Mouse (Mus musculus) MEL (cell line): ENCODE data around the gene Pcca. TPM values are rescaled to one million over a fixed set of nuclear protein-coding genes. Genes with fewer than 3 reads are reported as not detected.

Experiments
- DNase-seq: peaks from one replicate; pipeline ENCODE4 v3.0.0; 2011; ENCODE audit warnings: low read depth, low spot score
- H3K27ac ChIP-seq: 2 replicates; pipeline ENCODE4 v1.5.1; 2012; ENCODE audit warnings: low read depth, mild to moderate bottlenecking, control low read depth, low read length, moderate library complexity; ENCODE audit not compliant: control insufficient read depth
- H3K27me3 ChIP-seq, 2 experiments: fragments of 150-350 bp in 1 of 2; sonication (generic) in 1 of 2; 2 replicates each; pipeline ENCODE4 v1.6.1; 2012; ENCODE audit warnings: low read length in 2 of 2, mild to moderate bottlenecking in 2 of 2, improper control_type of control experiment in 1 of 2, moderate library complexity in 1 of 2; ENCODE audit not compliant: insufficient read depth in 2 of 2, control insufficient read depth in 1 of 2
- H3K36me3 ChIP-seq, 2 experiments: 2 replicates each; pipeline ENCODE4 v1.6.1; 2012 to 2014; ENCODE audit warnings: low read length in 2 of 2, improper control_type of control experiment in 1 of 2, inconsistent platforms in 1 of 2, mild to moderate bottlenecking in 1 of 2; ENCODE audit not compliant: insufficient read depth in 2 of 2, control insufficient read depth in 1 of 2
- H3K4me1 ChIP-seq, 2 experiments: fragments of 150-350 bp in 1 of 2; sonication (generic) in 1 of 2; 2 replicates each; pipeline ENCODE4 v1.6.1; 2012; ENCODE audit warnings: low read length in 2 of 2, improper control_type of control experiment in 1 of 2, mild to moderate bottlenecking in 1 of 2; ENCODE audit not compliant: insufficient read depth in 2 of 2, control insufficient read depth in 1 of 2
- H3K4me3 ChIP-seq, 2 experiments: fragments of 150-350 bp in 1 of 2; sonication (generic) in 1 of 2; 2 replicates each; pipeline ENCODE4 v1.5.1; 2012; ENCODE audit warnings: low read depth in 2 of 2, low read length in 2 of 2, mild to moderate bottlenecking in 2 of 2, moderate library complexity in 2 of 2, control low read depth in 1 of 2, improper control_type of control experiment in 1 of 2; ENCODE audit not compliant: control insufficient read depth in 1 of 2, insufficient read depth in 1 of 2
- H3K79me2 ChIP-seq: 2 replicates; pipeline ENCODE4 v1.6.1; 2012; ENCODE audit warnings: mild to moderate bottlenecking, low read length, moderate library complexity; ENCODE audit not compliant: control insufficient read depth, poor library complexity, insufficient read depth
- H3K9ac ChIP-seq: 2 replicates; pipeline ENCODE4 v1.6.1; 2012; ENCODE audit warnings: low read depth, mild to moderate bottlenecking, control low read depth, low read length, moderate library complexity; ENCODE audit not compliant: control insufficient read depth, poor library complexity, severe bottlenecking
- H3K9me3 ChIP-seq: fragments of 150-350 bp; sonication (generic); replicated peaks from 2 replicates; pipeline ENCODE4 v1.6.1; 2012; ENCODE audit warnings: mild to moderate bottlenecking, low read length, improper control_type of control experiment, moderate library complexity; ENCODE audit not compliant: insufficient read depth
- CHD1 ChIP-seq: IDR thresholded peaks from 2 replicates; pipeline ENCODE4 v1.6.1; 2012; ENCODE audit warnings: low read depth, mild to moderate bottlenecking, inconsistent platforms, low read length, improper control_type of control experiment
- CTCF ChIP-seq, 3 experiments: IDR thresholded peaks in 2 of 3; conservative IDR thresholded peaks in 1 of 3; 2 replicates each; pipeline ENCODE4 v1.5.1; 2011 to 2012; ENCODE audit warnings: low read length in 3 of 3, low read depth in 2 of 3, mild to moderate bottlenecking in 2 of 3, improper control_type of control experiment in 1 of 3, inconsistent platforms in 1 of 3, mixed read lengths in 1 of 3, moderate library complexity in 1 of 3; ENCODE audit not compliant: control insufficient read depth in 1 of 3, insufficient read depth in 1 of 3, poor library complexity in 1 of 3, severe bottlenecking in 1 of 3
- E2F4 ChIP-seq: IDR thresholded peaks from 2 replicates; pipeline ENCODE4 v1.6.1; 2011; ENCODE audit warnings: low read depth, low read length, improper control_type of control experiment, borderline replicate concordance
- ETS1 ChIP-seq: IDR thresholded peaks from 2 replicates; pipeline ENCODE4 v1.6.1; 2012; ENCODE audit warnings: low read depth, mild to moderate bottlenecking, inconsistent platforms, low read length, improper control_type of control experiment, moderate library complexity
- GABPA ChIP-seq: IDR thresholded peaks from 2 replicates; pipeline ENCODE4 v1.6.1; 2012; ENCODE audit warnings: low read depth, mild to moderate bottlenecking, inconsistent platforms, low read length, improper control_type of control experiment, moderate library complexity
- HCFC1 ChIP-seq: IDR thresholded peaks from 2 replicates; pipeline ENCODE4 v1.6.1; 2012; ENCODE audit warnings: low read depth, mild to moderate bottlenecking, inconsistent platforms, low read length, improper control_type of control experiment, moderate library complexity
- KAT2A ChIP-seq: conservative IDR thresholded peaks from 2 replicates; pipeline ENCODE4 v1.6.1; 2012; ENCODE audit warnings: low read depth, low read length, improper control_type of control experiment, inconsistent platforms
- MAFK ChIP-seq: IDR thresholded peaks from 2 replicates; pipeline ENCODE4 v1.6.1; 2011; ENCODE audit warnings: low read depth, mild to moderate bottlenecking, low read length, improper control_type of control experiment, borderline replicate concordance
- MAX ChIP-seq: IDR thresholded peaks from 2 replicates; pipeline ENCODE4 v1.6.1; 2011; ENCODE audit warnings: low read length, improper control_type of control experiment
- MAZ ChIP-seq: IDR thresholded peaks from 2 replicates; pipeline ENCODE4 v1.6.1; 2012; ENCODE audit warnings: low read depth, mild to moderate bottlenecking, inconsistent platforms, low read length, improper control_type of control experiment
- MXI1 ChIP-seq: IDR thresholded peaks from 2 replicates; pipeline ENCODE4 v1.6.1; 2011; ENCODE audit warnings: mild to moderate bottlenecking, low read depth, low read length, improper control_type of control experiment
- MYC ChIP-seq: IDR thresholded peaks from 2 replicates; pipeline ENCODE4 v1.6.1; 2011; ENCODE audit warnings: low read depth, mild to moderate bottlenecking, low read length, improper control_type of control experiment, moderate library complexity
- NRF1 ChIP-seq: IDR thresholded peaks from 2 replicates; pipeline ENCODE4 v1.6.1; 2014; ENCODE audit warnings: low read depth, mild to moderate bottlenecking, inconsistent platforms, low read length, improper control_type of control experiment, moderate library complexity; ENCODE audit not compliant: poor library complexity, insufficient read depth, severe bottlenecking
- RAD21 ChIP-seq: IDR thresholded peaks from 2 replicates; pipeline ENCODE4 v1.6.1; 2011; ENCODE audit warnings: mild to moderate bottlenecking, low read depth, low read length, improper control_type of control experiment
- SIN3A ChIP-seq: IDR thresholded peaks from 2 replicates; pipeline ENCODE4 v1.6.1; 2012; ENCODE audit warnings: low read length, improper control_type of control experiment, inconsistent platforms
- SMC3 ChIP-seq: IDR thresholded peaks from 2 replicates; pipeline ENCODE4 v1.6.1; 2011; ENCODE audit warnings: low read depth, low read length, improper control_type of control experiment
- TAL1 ChIP-seq: IDR thresholded peaks from 2 replicates; pipeline ENCODE4 v1.6.1; 2012; ENCODE audit warnings: mild to moderate bottlenecking, inconsistent platforms, low read length, moderate library complexity, mixed read lengths
- TBP ChIP-seq: IDR thresholded peaks from 2 replicates; pipeline ENCODE4 v1.8.0; 2011; ENCODE audit warnings: low read depth, low read length, improper control_type of control experiment
- TCF12 ChIP-seq: IDR thresholded peaks from 2 replicates; pipeline ENCODE4 v1.6.1; 2014; ENCODE audit warnings: low read depth, mild to moderate bottlenecking, inconsistent platforms, low read length, improper control_type of control experiment, moderate library complexity
- ZC3H11A ChIP-seq: IDR thresholded peaks from 2 replicates; pipeline ENCODE4 v1.6.1; 2012; ENCODE audit warnings: low read depth, mild to moderate bottlenecking, inconsistent platforms, low read length, improper control_type of control experiment
- ZMIZ1 ChIP-seq: IDR thresholded peaks from 2 replicates; pipeline ENCODE4 v1.6.1; 2012; ENCODE audit warnings: low read depth, mild to moderate bottlenecking, inconsistent platforms, low read length, improper control_type of control experiment, moderate library complexity
- ZNF384 ChIP-seq: IDR thresholded peaks from 2 replicates; pipeline ENCODE4 v1.6.1; 2012; ENCODE audit warnings: low read depth, mild to moderate bottlenecking, inconsistent platforms, low read length, improper control_type of control experiment
- polyA plus RNA-seq, 2 experiments: library from polyadenylated mRNA; stranded (reverse) in 1 of 2; unstranded in 1 of 2; fragments of >175 nt in 1 of 2; fragments of >200 nt in 1 of 2; gene quantifications; 2 replicates each; pipeline versions ENCODE4 v1.2.1 to v1.2.4; 2012; ENCODE audit warnings: low replicate concordance in 2 of 2, low read depth in 1 of 2; ENCODE audit not compliant: insufficient read length in 2 of 2, insufficient read depth in 1 of 2, missing spikeins in 1 of 2
- total RNA-seq: library from RNA; depleted of rRNA; stranded (reverse); fragments of 300-350 nt; gene quantifications from 2 replicates; pipeline ENCODE4 v1.2.3, GENCODE M21; 2012

The Pcca gene
- total and polyA plus RNA-seq, 3 experiments, result 21.2 to 22.7 TPM; not detected in 1

DNA sequence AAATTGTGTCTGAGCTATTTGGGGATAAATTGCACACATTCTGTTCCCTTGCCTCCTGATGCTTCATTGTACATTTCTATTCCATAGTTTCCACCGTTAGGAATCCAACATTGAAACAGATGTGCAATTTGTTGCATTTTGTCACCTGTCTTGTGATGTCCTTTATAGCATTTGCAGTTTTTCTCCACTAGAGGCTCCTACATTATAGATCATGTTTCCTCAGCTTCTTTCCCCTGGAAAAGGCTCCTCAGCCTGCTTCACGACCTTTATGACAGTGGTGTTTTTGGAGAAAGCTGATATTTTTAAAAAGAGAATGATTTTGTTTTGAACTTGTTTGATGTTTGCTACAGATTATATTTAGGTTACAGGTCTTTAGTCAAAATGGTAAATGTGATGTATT, 25.1 kb upstream of the Pcca start:
- no peak overlapping the region for H3K9ac ChIP-seq

DNA sequence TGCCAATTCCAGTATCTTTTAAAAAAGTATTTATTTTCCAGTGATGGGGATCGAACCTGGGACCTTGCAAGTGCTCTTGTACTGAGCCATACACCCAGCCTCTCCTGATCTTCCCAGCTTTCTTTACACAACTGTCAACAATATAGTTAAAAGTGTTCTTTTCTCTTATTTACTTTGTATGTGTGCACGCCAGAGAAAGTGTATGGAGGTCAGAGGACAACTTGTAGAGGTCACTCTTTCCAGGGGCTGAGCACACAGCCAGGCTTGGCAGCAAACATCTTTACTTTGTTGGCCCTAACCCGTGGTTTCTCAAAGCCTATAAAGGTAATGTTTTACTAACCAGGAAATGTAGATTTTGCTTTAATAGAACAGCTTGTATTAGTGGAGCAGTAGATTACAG, 22.6 kb upstream of the Pcca start:
- no peak for DNase-seq
- no peaks in the 10 kb centered on the region for H3K36me3 ChIP-seq
- no peaks in the 10 kb centered on the region for H3K4me1 ChIP-seq
- no peaks in the 10 kb centered on the region for H3K9me3 ChIP-seq
- TF ChIP-seq ZNF384, result no peak
- TF ChIP-seq TCF12, result no peak
- no peak for TF ChIP-seq TBP
- TF ChIP-seq MAZ, result no peak
- no peak for TF ChIP-seq MXI1
- TF ChIP-seq TAL1, result no peak
- no peak for TF ChIP-seq ZMIZ1
- TF ChIP-seq GABPA, result no peak
- no peak for TF ChIP-seq MAX
- TF ChIP-seq MAFK, result no peak
- TF ChIP-seq NRF1, result no peak
- no peak for TF ChIP-seq E2F4
- TF ChIP-seq ETS1, result no peak
- TF ChIP-seq SIN3A, result no peak
- no peak for TF ChIP-seq HCFC1
- TF ChIP-seq CHD1, result no peak
- TF ChIP-seq CTCF (IDR thresholded peaks at IDR 0.05 in 2 of 3, conservative IDR thresholded peaks at IDR 0.05 in 1 of 3; ENCODE audit: control insufficient read depth in 1 of 3, insufficient read depth in 1 of 3, low read depth in 2 of 3, low read length in 3 of 3, poor library complexity in 1 of 3, severe bottlenecking in 1 of 3), result no peak
- TF ChIP-seq MYC, result no peak
- no peak overlapping the region for H3K4me3 ChIP-seq
- H3K9ac ChIP-seq, result no peak overlapping the region
- H3K27ac ChIP-seq, result no peak overlapping the region
- no peaks in the 10 kb centered on the region for H3K79me2 ChIP-seq
- H3K27me3 ChIP-seq, result no peaks in the 10 kb centered on the region

More for the DNA sequence above, 25.1 kb upstream of the Pcca start:
- DNase-seq, result peak; percentile 40
- TF ChIP-seq MYC (no peak), TAL1 (no peak), ZC3H11A (peak; percentile 60), KAT2A (no peak), SMC3 (peak; percentile 70), MAX (no peak), CTCF (IDR thresholded peaks at IDR 0.05 in 2 of 3, conservative IDR thresholded peaks at IDR 0.05 in 1 of 3; ENCODE audit: control insufficient read depth in 1 of 3, insufficient read depth in 1 of 3, low read depth in 2 of 3, low read length in 3 of 3, poor library complexity in 1 of 3, severe bottlenecking in 1 of 3) (peak in 2 of 3 experiments; percentile 33 to 61; a peak in 4 of 6 replicates), RAD21 (peak; percentile 63), MXI1 (no peak)
- Histone ChIP-seq H3K9me3 (no peaks in the 10 kb centered on the region), H3K4me1 (no peaks in the 10 kb centered on the region), H3K79me2 (no peaks in the 10 kb centered on the region), H3K27ac (no peak overlapping the region), H3K36me3 (no peaks in the 10 kb centered on the region), H3K27me3 (no peaks in the 10 kb centered on the region), H3K4me3 (no peak overlapping the region)
